ENCODE assay signal across 8 mouse cellular contexts in genomic region chr14:48246963-48247362, GRCm38 (mm10).
"Had no signal": no experiment of that assay in that cellular context is flagged by ENCODE, and none has a peak within 500 bp of the region (broad histone marks: within the 10 kb centered on the region; RNA-seq: fewer than 3 reads in every experiment).

No protein-coding gene starts in this region.

- H3K4me1 ChIP-seq: stomach, embryonic 15.5 days had no signal

- DNase-seq: liver, embryonic 13.5 days; retina, postnatal 1 day; right cerebral cortex, postnatal 4 days had no signal

- H3K9me3 ChIP-seq: limb, embryonic 12.5 days; liver, embryonic 13.5 days; midbrain, embryonic 12.5 days; neural tube, embryonic 13.5 days; stomach, embryonic 15.5 days had no signal

- H3K4me2 ChIP-seq: limb, embryonic 12.5 days; liver, embryonic 13.5 days; midbrain, embryonic 12.5 days; neural tube, embryonic 13.5 days; stomach, embryonic 15.5 days had no signal

- H3K27ac ChIP-seq: limb, embryonic 12.5 days; liver, embryonic 13.5 days; midbrain, embryonic 12.5 days; neural tube, embryonic 13.5 days; stomach, embryonic 15.5 days had no signal

- H3K4me3 ChIP-seq: limb, embryonic 12.5 days; liver, embryonic 13.5 days; midbrain, embryonic 12.5 days; neural tube, embryonic 13.5 days; stomach, embryonic 15.5 days had no signal

- H3K27me3 ChIP-seq: limb, embryonic 12.5 days; liver, embryonic 13.5 days; midbrain, embryonic 12.5 days; neural tube, embryonic 13.5 days; stomach, embryonic 15.5 days had no signal

- H3K36me3 ChIP-seq: liver, embryonic 13.5 days; midbrain, embryonic 12.5 days; neural tube, embryonic 13.5 days; stomach, embryonic 15.5 days had no signal

- H3K9ac ChIP-seq: limb, embryonic 12.5 days; liver, embryonic 13.5 days; liver, postnatal 0 days; midbrain, embryonic 12.5 days; neural tube, embryonic 13.5 days; stomach, embryonic 15.5 days had no signal
